Mouse (Mus musculus): ENCODE measurements around the gene Cep164. TPM values are rescaled to one million over a fixed set of nuclear protein-coding genes. Genes with fewer than 3 reads are reported as not detected.
"Not testable (repeated sequence)": the region's sequence is repeated elsewhere in the genome, so short reads cannot be mapped to it uniquely, and the experiment has no call there.

The Cep164 gene
- polyA plus RNA-seq, 1 experiment from 2014 or later: 14.5 TPM

DNA sequence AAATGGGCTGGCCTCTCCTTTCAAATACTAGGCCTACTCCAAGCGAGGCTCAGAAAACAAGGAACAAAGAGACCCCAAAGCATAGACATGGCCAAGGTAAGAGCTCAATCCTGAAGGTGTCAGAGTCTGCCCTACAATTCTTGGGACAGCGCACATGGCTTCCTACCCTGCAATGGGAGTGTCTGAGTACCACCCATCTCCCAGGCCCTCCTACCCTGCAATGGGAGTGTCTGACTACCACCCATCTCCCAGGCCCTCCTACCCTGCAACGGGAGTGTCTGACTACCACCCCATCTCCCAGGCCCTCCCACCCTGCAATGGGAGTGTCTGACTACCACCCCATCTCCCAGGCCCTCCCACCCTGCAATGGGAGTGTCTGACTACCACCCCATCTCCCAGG is 52.3 kb downstream of the Cep164 start:
- H3K9ac ChIP-seq (replicated peaks): not testable (repeated sequence)
- H3K36me3 ChIP-seq: peaks cover 41% of the 10 kb centered on the region

DNA sequence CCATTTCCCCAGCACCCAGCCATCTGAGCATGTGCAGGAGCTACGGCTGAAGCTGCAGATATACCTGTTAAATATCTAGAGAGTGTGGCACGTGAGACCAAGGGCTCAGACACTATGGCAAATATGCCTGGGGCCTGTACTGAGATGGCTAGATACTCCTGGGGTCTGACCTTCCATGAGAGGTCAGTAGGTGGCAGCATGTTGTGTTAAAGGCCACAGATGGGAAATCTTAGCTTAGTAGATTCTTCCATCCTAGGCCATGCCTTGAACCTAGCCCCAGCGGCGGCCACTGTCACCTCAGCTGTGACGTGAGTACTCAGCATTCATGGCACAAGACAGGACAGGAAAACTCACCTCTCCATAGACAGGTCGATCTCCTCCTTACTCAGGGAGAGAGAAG is 54.4 kb downstream of the Cep164 start:
- WGBS: 86% methylated on average over 6 of the region's 6 CpGs
- no peak overlapping the region for H3K9ac ChIP-seq (replicated peaks)
- peaks cover 43% of the 10 kb centered on the region for H3K36me3 ChIP-seq

More for the DNA sequence above, 52.3 kb downstream of the Cep164 start:
- 88% methylated on average over 3 of the region's 3 CpGs for WGBS
- not testable (repeated sequence) for H3K4me2 ChIP-seq (replicated peaks); H3K4me3 ChIP-seq; H3K27ac ChIP-seq (replicated peaks); H3K9me3 ChIP-seq; ATAC-seq (replicated peaks); H3K4me1 ChIP-seq; H3K27me3 ChIP-seq

GRCm38 (mm10) chr9:45769596-45769995 is 58.9 kb downstream of the Cep164 start:
- Histone ChIP-seq H3K4me3 (no peak overlapping the region), H3K4me1 (no peaks in the 10 kb centered on the region), H3K9me3 (no peaks in the 10 kb centered on the region), H3K4me2 (replicated peaks) (no peak overlapping the region), H3K36me3 (peaks cover 27% of the 10 kb centered on the region), H3K9ac (replicated peaks) (no peak overlapping the region), H3K27me3 (no peaks in the 10 kb centered on the region), H3K27ac (replicated peaks) (no peak overlapping the region)
- 93% methylated on average over 5 of the region's 5 CpGs for WGBS
- no peak for ATAC-seq (replicated peaks)

More for the DNA sequence above, 54.4 kb downstream of the Cep164 start:
- Histone ChIP-seq H3K9me3 (no peaks in the 10 kb centered on the region), H3K4me3 (no peak overlapping the region), H3K4me2 (replicated peaks) (no peak overlapping the region), H3K27me3 (no peaks in the 10 kb centered on the region), H3K27ac (replicated peaks) (no peak overlapping the region), H3K4me1 (no peaks in the 10 kb centered on the region)
- ATAC-seq (replicated peaks): no peak

GRCm38 (mm10) chr9:45768421-45768820 is 60.1 kb downstream of the Cep164 start:
- H3K9me3 ChIP-seq: no peaks in the 10 kb centered on the region
- no peak overlapping the region for H3K4me2 ChIP-seq (replicated peaks)
- H3K27me3 ChIP-seq: no peaks in the 10 kb centered on the region
- H3K9ac ChIP-seq (replicated peaks): no peak overlapping the region
- H3K36me3 ChIP-seq: peaks cover 16% of the 10 kb centered on the region
- ATAC-seq (replicated peaks): no peak
- no peak overlapping the region for H3K27ac ChIP-seq (replicated peaks)
- no peaks in the 10 kb centered on the region for H3K4me1 ChIP-seq
- 88% methylated on average over 18 of the region's 18 CpGs for WGBS
- H3K4me3 ChIP-seq: no peak overlapping the region

- WGBS: 90% methylated on average over 8 of the region's 8 CpGs
- Histone ChIP-seq H3K27me3 (no peaks in the 10 kb centered on the region), H3K9me3 (no peaks in the 10 kb centered on the region), H3K4me1 (no peaks in the 10 kb centered on the region), H3K27ac (replicated peaks) (no peak overlapping the region), H3K9ac (replicated peaks) (no peak overlapping the region), H3K4me3 (no peak overlapping the region), H3K4me2 (replicated peaks) (no peak overlapping the region), H3K36me3 (peaks cover 14% of the 10 kb centered on the region)
- ATAC-seq (replicated peaks): no peak
Measured at GRCm38 (mm10) chr9:45767155-45767554, 61.3 kb downstream of the Cep164 start.

DNA sequence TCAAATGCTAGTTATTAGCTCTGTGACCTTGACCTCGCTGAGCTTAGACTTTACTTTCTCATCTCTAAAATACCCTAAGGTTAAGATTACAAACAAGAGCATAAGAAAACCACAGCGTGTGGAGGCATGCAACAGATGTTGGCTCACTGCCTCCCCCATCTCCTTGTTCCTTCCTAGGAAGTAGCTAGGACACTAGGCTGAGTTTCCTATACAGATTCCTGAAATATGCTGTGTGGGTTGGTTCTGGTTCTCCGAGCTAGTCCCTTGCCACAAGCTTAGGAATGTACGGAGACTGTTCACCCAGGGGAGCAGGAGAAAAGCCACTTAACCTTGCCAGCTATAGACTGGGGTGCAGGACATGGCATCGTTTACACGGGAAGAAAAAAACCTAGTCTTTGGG is 62.3 kb downstream of the Cep164 start:
- no peak overlapping the region for H3K9ac ChIP-seq (replicated peaks)
- no peak overlapping the region for H3K4me2 ChIP-seq (replicated peaks)
- no peaks in the 10 kb centered on the region for H3K27me3 ChIP-seq
- 88% methylated on average over 6 of the region's 6 CpGs for WGBS
- H3K4me1 ChIP-seq: no peaks in the 10 kb centered on the region
- H3K27ac ChIP-seq (replicated peaks): no peak overlapping the region
- ATAC-seq (replicated peaks): no peak
- H3K36me3 ChIP-seq: 0 out of 2 replicates have a peak, but pooled peaks cover 5% of the 10 kb centered on the region
- H3K4me3 ChIP-seq: no peak overlapping the region
- H3K9me3 ChIP-seq: no peaks in the 10 kb centered on the region

GRCm38 (mm10) chr9:45754452-45755091 is 73.9 kb downstream of the Cep164 start:
- peaks cover 26% of the 10 kb centered on the region for H3K36me3 ChIP-seq
- H3K9ac ChIP-seq (replicated peaks): no peak overlapping the region
- peak; percentile 68; the same call in 1 of the 2 replicates for ATAC-seq (replicated peaks)
- no peak overlapping the region for H3K4me3 ChIP-seq
- 0 out of 2 replicates have a peak overlapping the region, but pooled peaks have one; percentile 6 for H3K27ac ChIP-seq (replicated peaks)
- no peaks in the 10 kb centered on the region for H3K9me3 ChIP-seq
- no peaks in the 10 kb centered on the region for H3K27me3 ChIP-seq
- peaks cover 3% of the 10 kb centered on the region; the same call in 1 of the 2 replicates for H3K4me1 ChIP-seq
- 36% methylated on average over 8 of the region's 8 CpGs for WGBS
- H3K4me2 ChIP-seq (replicated peaks): no peak overlapping the region

- H3K36me3 ChIP-seq: peaks cover 42% of the 10 kb centered on the region
- ATAC-seq (replicated peaks): no peak
- WGBS: 90% methylated on average over 4 of the region's 4 CpGs
Measured at GRCm38 (mm10) chr9:45749917-45750316, 78.6 kb downstream of the Cep164 start.

GRCm38 (mm10) chr9:45745451-45745850 is 83.0 kb downstream of the Cep164 start:
- WGBS: 57% methylated on average over 7 of the region's 7 CpGs
- Histone ChIP-seq H3K27me3 (no peaks in the 10 kb centered on the region), H3K4me2 (replicated peaks) (no peak overlapping the region), H3K4me1 (peaks cover 3% of the 10 kb centered on the region; the same call in 1 of the 2 replicates), H3K9ac (replicated peaks) (no peak overlapping the region), H3K27ac (replicated peaks) (no peak overlapping the region), H3K4me3 (no peak overlapping the region), H3K36me3 (peaks cover 41% of the 10 kb centered on the region), H3K9me3 (no peaks in the 10 kb centered on the region)
- no peak for ATAC-seq (replicated peaks)

More at GRCm38 (mm10) chr9:45749917-45750316, 78.6 kb downstream of the Cep164 start:
- Histone ChIP-seq H3K9ac (replicated peaks) (no peak overlapping the region), H3K9me3 (no peaks in the 10 kb centered on the region), H3K27me3 (no peaks in the 10 kb centered on the region), H3K27ac (replicated peaks) (no peak overlapping the region), H3K4me2 (replicated peaks) (no peak overlapping the region), H3K4me1 (peaks cover 6% of the 10 kb centered on the region; the same call in 1 of the 2 replicates), H3K4me3 (no peak overlapping the region)

DNA sequence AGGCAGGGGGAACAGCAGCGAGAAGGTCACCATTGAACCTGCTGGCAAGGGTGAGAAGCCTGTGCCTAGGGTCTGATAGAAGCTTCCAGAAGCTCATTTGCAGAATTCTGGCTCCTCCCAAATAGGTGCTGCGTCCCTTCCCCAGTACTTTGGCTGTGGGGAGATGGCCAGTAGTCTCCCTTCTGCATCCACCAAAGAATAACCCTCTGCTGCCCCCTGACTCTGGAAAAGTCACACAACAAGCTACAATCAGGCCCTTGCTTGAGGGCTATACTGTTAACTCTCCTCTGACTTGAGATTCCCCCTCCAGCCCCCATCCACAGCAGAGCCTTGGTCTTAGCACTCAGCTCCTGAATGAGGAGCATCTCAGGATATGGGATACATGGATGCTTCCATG is 87.9 kb downstream of the Cep164 start:
- H3K4me3 ChIP-seq: no peak overlapping the region
- no peaks in the 10 kb centered on the region for H3K9me3 ChIP-seq
- H3K27ac ChIP-seq (replicated peaks): peak overlapping the region; percentile 62; the same call in 1 of the 2 replicates
- H3K4me2 ChIP-seq (replicated peaks): no peak overlapping the region
- 56% methylated on average over 2 of the region's 2 CpGs for WGBS
- peaks cover 16% of the 10 kb centered on the region for H3K36me3 ChIP-seq
- H3K4me1 ChIP-seq: peaks cover 21% of the 10 kb centered on the region
- no peaks in the 10 kb centered on the region for H3K27me3 ChIP-seq
- no peak for ATAC-seq (replicated peaks)
- H3K9ac ChIP-seq (replicated peaks): no peak overlapping the region

GRCm38 (mm10) chr9:45739702-45740583 is 88.5 kb downstream of the Cep164 start:
- ATAC-seq (replicated peaks): peak; percentile 49
- peaks cover 16% of the 10 kb centered on the region for H3K36me3 ChIP-seq
- peak overlapping the region; percentile 62 for H3K27ac ChIP-seq (replicated peaks)
- peaks cover 18% of the 10 kb centered on the region for H3K4me1 ChIP-seq
- 48% methylated on average over 17 of the region's 17 CpGs for whole genome bisulfite sequencing
- H3K4me2 ChIP-seq (replicated peaks): 0 out of 2 replicates have a peak overlapping the region, but pooled peaks have one; percentile 6
- H3K9me3 ChIP-seq: no peaks in the 10 kb centered on the region
- H3K4me3 ChIP-seq: no peak overlapping the region
- H3K9ac ChIP-seq (replicated peaks): no peak overlapping the region
- no peaks in the 10 kb centered on the region for H3K27me3 ChIP-seq

Measured in forebrain, embryonic 15.5 days (tissue).